Mouse (Mus musculus) heart, postnatal 25 days (tissue): ENCODE data around the gene Olfr111. TPM values are rescaled to one million over a fixed set of nuclear protein-coding genes. Genes with fewer than 3 reads are reported as not detected.
"Not testable (repeated sequence)": the region's sequence is repeated elsewhere in the genome, so short reads cannot be mapped to it uniquely, and the experiment has no call there.

ENCODE experiments used
- DNase-seq: peaks from one replicate; pipeline ENCODE4 v3.0.0; 2022; ENCODE audit warnings: low spot score
- intact Hi-C: fragments of 180-260 bp; cut with DNase I; formaldehyde crosslinking; loops from one replicate; pipeline ENCODE4 v1.15.1; 2025
- total RNA-seq, 2 experiments: library from RNA; stranded (reverse); gene quantifications; 2 replicates each; pipeline ENCODE4 v1.2.3; 2021

Olfr111 gene
- not detected for total RNA-seq

DNA sequence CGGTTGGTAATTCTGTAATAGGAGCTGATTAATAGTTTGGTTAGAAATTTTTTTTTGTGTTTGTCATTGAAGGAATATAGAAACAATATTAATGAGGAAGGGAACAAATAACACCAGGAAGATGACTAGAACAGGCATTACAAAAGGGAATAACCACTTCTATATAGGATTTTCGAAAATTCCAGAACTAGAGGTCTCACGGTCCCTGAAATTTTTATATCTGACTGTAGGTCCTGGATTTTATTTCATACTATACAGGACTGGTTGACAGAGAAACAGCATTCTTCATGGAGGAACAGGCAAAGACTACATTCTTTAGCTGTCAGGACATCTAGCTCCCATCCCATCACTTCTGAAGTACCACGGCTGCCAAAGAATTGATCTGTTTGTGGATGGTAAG, at the start of gene Olfr111:
Gene Olfr111 (plus strand): TSS at position 301 of the 400 bp plus-strand sequence.
- DNase-seq = no peak
- intact Hi-C loops = no loop called here

DNA sequence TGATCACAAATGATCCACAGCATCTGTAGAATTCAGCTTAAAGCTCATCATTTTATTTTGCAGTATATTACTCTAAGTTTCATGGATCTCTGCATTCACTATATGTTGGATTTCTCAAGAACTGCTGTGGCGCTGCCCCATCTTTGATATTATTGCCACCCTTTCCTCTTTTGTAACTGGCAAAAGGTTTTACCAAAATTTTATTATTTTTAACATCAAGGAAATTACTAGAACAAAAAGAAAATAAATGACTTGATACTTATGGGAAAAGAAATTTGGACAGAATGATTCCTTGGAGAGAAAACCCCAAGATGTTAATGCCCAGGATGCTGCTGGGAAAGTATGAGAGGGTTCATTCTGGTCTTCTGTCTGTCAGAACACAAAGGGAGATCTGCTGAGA, 49.2 kb upstream of the Olfr111 start, which contains the start of gene Olfr109:
Gene Olfr109 (plus strand): TSS at position 301 of the 400 bp plus-strand sequence.
- DNase-seq = no peak
- intact Hi-C loops = no loop called here

DNA sequence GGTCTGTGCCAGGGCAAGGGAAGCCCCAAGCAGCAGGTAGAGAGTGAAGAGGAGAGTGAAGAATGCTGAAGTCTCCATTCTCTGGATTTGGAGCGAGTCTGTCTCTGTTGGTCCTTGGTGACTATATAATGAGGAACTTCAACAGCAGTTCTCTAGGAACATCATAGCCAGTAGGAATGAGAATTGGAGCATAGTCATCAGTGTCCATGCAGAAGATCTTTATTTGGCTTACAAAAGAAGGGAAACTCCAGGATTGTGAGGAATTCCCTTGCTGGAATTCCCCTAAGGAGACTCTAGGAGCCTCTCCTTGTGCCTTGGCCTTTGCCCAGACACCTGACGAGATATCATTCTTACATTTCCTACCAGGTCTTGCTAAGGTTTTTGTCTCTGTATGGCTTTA, 24.4 kb upstream of the Olfr111 start, which contains the start of gene H2-M2:
Gene H2-M2 (minus strand): TSS at position 101 of the 400 bp plus-strand sequence.
- intact Hi-C loops = no loop called here

DNA sequence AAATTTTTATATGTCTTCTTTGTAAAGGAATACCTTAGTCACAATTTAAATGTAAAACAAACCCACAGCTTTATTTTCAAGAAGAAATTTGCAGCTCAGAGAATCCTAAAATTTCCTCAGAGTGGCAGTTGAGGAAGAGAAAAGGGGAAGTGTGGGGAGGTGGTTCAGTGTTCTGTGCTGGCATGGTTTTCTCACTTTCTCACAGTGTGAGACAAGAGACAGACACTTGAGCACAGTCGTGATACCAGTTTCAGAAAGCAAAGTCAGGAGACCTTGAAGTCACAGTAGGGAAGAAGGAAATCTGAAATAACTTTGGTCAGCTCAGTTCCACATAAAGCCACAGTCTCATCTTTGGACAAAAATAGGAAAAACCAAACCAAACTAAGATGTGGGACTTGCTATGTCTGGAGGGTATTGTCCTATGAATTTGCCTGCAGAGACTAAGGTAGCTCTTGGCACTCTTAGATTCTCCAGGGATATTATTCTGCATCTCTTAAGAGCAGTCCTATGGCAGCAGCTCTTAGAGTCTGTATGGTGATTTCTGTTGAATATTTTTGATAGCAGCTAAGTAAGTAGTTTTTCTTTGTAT, 15.8 kb upstream of the Olfr111 start, which contains the start of gene Olfr110:
Gene Olfr110 (plus strand): TSS at position 539 of the 589 bp plus-strand sequence.
- intact Hi-C loops = no loop called here
- DNase-seq = no peak

More for the DNA sequence above, 24.4 kb upstream of the Olfr111 start, which contains the start of gene H2-M2:
- no peak for DNase-seq

DNA sequence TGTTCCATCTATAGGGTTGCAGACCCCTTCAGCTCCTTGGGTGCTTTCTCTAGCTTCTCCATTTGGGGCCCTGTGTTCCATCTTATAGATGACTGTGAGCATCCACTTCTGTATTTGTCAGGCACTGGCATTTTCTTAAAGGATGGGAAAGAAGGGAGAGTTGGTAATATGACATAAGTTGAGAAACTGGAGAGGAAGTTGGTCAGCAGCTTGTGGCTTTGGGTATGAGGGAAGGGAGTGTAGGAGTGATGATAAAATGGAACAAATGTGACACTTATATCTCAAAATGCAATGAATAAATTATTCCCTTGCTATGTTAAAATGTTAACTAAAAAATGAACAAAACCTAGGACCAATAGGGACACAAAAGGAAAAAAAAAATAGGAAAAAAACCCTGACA, 16.8 kb downstream of the Olfr111 start:
- intact Hi-C loops, DNase-seq: not testable (repeated sequence)

DNA sequence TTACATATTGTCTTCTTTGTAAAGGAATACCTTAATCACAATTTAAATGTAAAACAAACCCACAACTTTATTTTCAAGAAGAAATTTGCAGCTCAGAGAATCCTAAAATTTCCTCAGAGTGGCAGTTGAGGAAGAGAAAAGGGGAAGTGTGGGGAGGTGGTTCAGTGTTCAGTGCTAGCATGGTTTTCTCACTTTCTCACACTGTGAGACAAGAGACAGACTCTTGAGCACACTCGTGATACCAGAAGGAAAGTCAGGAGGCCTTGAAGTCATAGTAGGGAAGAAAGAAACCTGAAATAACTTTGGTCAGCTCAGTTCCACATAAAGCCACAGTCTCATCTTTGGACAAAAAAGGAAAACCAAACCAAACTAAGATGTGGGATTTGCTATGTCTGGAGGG, 17.6 kb downstream of the Olfr111 start:
- intact Hi-C loops, DNase-seq: not testable (repeated sequence)

DNA sequence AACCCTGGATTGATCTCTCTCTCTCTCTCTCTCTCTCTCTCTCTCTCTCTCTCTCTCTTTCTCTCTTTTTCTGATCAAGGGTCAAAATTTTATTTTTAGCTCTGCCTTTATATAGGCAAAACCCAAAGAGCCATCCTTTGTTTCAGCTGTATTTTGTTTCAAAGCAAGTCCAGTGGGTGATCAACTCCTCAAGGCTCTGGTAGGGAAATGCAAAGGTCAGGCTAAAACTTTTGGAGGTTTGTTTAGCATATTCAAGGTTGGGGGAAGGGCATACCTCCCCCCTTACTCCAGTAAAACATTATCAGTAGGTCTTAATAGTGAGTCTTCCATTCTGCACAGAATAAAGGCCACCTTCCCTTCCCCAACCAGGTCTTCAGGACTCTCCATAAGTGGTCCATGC, 27.3 kb downstream of the Olfr111 start:
- intact Hi-C loops = no loop called here
- no peak for DNase-seq

DNA sequence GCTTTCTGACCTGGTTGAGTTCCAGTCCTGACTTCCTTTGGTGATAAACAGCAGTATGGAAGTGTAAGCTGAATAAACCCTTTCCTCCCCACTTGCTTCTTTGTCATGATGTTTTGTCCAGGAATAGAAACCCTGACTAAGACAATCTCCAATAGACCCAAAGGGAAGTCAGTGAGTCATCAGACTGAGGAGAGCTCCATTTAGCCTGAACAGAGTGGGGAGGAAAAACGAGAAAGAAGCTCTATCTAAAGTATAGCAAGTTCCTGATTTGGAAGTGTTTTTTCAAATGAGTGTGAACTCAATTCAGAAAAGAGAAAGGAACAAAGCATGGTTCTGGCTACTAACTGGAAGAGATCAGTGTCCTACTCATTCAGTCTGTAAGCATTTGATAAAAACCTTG, 30.6 kb downstream of the Olfr111 start:
- intact Hi-C loops, DNase-seq: not testable (repeated sequence)

DNA sequence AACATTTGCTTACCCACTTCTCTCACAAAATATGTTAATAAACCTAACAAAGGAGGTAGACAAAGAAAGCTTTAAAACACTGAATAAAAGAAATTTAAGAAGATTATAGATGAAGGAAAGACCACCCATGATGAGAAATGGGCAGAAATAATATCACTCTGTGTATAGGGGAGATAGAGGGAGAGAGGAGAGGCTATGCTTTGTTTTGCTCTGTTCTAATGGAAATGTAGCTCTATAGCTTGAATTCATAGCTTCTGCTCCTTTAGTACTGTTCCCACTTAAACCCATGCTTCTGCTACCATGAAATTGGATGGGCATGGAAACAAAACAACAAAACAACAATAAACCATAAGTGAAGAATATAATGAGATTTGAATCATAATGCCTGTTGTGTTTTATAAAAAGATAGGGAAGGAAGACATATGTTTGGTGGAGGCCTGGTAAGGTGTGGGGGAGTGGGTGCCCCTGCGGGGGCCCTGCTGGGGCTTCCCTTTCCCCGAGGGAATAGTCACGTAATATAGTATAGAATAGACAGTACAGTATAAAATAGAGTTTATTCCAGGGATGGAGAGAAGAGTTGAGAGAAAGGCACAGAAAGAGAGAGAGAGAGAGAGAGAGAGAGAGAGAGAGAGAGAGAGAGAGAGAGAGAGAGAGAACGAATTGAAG, 33.8 kb downstream of the Olfr111 start:
- no peak for DNase-seq
- intact Hi-C loops = no loop called here

DNA sequence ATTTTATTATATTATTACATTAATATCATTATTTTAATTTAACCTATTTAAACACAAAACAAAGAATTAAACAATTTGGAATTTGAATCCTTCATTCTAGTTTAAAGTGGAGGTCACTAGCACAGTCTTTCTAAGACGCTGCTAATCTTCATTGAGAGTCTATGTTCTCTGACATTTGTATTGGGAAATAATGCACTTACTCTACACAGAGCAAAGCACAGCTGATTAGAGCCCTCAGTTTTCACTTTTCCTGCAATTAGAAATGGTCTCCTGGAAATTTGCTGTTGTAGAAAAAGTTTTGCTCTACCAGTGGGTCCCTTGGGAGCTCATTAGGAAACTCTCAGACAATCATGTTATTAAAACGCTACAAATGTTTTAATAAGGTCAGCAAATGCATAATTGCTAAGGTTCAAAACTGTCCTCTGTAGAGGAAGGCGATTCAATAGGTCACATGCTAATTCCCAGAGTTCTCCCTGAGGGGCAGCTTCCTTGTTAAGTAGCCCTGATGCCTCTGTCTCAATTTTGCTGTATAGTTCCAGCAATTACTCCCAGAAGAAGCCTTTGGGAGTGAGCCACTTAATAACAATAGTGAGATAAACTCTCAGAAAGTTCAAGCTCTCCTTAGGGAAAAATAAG, 36.1 kb downstream of the Olfr111 start:
- no peak for DNase-seq
- intact Hi-C loops = no loop called here

DNA sequence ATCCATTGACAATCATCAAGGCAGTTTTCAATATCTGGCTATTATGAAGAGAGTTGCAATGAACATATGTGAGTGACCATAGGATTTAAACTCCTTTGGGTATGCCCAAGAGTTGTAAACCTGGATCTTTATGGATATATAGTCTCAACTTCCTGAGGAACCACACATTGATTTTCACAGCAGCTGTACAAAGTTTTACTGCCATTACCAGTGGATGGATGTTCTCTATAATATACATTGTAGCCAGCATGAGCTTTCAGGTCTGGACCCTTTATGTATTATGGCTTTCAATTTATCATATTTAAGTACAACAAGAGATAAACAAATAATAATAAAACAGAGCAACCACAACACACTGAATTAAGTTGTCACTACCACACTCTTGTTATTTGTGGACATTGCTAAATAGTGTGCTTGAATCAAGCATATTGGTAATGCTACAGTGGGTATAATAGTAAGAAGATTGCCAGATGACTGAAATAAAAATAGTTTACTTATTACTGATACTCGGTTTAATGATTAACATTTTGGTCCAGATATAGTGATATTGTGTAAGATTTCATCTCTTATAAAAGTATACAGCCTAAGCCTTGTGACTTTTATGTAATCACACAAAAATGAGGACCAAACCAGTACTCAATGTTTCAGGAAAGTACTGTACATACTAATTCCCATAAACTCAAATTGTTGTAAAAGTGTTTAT, 51.2 kb downstream of the Olfr111 start:
- intact Hi-C loops = loop anchor here (1.0 kb wide), 1 partner anchor 8 kb away; no protein-coding TSS in a partner anchor
- no peak for DNase-seq

DNA sequence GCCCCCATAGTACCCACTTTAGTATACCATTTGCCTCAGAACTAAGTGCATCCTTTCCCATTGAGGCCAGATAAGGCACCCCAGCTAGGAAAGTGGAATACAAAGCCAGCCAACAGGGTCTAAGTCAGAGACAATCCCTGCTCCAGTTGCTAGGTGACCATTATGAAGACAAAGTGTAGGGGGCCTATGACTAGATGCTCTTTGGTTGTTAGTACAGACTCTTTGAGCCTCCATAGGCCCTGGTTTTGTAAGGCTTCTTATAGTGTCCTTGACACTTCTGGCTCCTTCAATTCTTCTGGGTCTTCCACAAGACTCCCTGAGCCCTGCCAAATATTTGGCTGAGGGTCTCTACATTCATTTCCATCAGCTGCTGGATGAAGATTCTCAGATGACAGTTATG, 61.5 kb downstream of the Olfr111 start, which contains the start of gene Olfr112:
Gene Olfr112 (minus strand): TSS at position 101 of the 400 bp plus-strand sequence.
- intact Hi-C loops = no loop called here
- DNase-seq = no peak

DNA sequence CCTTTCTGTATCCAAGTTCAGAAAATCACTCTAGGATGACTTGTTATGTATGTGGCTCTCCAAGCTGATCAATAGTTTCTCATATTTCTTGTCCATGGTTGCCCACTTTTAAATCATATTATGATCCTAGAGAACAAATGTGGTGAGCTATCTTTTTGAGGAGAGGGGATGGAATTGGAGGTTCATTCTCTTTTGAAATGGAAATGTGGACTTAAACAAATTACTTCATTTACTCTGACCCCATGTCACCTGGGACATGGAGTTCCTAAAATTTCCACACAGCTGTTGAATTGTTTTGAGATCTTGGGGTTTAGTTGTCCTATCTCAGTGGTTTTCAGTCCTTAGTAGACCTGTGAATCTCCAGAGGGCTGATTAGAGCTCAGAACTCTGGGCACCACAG, 69.7 kb downstream of the Olfr111 start, which contains the start of gene Olfr113:
Gene Olfr113 (minus strand): TSS at position 101 of the 400 bp plus-strand sequence.
- intact Hi-C loops = no loop called here

More for the DNA sequence above, 69.7 kb downstream of the Olfr111 start, which contains the start of gene Olfr113:
- no peak for DNase-seq

Other genes starting within 250 kb of the Olfr111 start
- not detected for gene Olfr98, start 244.3 kb upstream of the Olfr111 start, total RNA-seq
- 1 to 10 TPM; 3.0 to 3.2 TPM for gene H2-M3, start 237.8 kb upstream of the Olfr111 start, total RNA-seq
- gene Olfr99, start 224.6 kb upstream of the Olfr111 start, total RNA-seq = not detected
- gene Olfr101, start 203.7 kb upstream of the Olfr111 start, total RNA-seq = not detected
- not detected for gene Olfr102, start 191.0 kb upstream of the Olfr111 start, total RNA-seq
- not detected for gene Olfr103, start 168.3 kb upstream of the Olfr111 start, total RNA-seq
- gene Olfr104-ps, start 148.4 kb upstream of the Olfr111 start, total RNA-seq = not detected
- gene Olfr105-ps, start 129.0 kb upstream of the Olfr111 start, total RNA-seq = not detected
- gene Olfr106-ps, start 117.6 kb upstream of the Olfr111 start, total RNA-seq = not detected
- not detected for gene Olfr107, start 108.8 kb upstream of the Olfr111 start, total RNA-seq
- not detected for gene Olfr108, start 62.5 kb upstream of the Olfr111 start, total RNA-seq
- not detected for gene Olfr109, start 49.1 kb upstream of the Olfr111 start, total RNA-seq
- gene H2-M2, start 24.5 kb upstream of the Olfr111 start, total RNA-seq = not detected
- not detected for gene Olfr110, start 15.6 kb upstream of the Olfr111 start, total RNA-seq
- not detected for gene Olfr112, start 61.4 kb downstream of the Olfr111 start, total RNA-seq
- gene Olfr113, start 69.6 kb downstream of the Olfr111 start, total RNA-seq = not detected
- gene Olfr114, start 84.7 kb downstream of the Olfr111 start, total RNA-seq = not detected
- not detected for gene Olfr115, start 119.1 kb downstream of the Olfr111 start, total RNA-seq
- not detected for gene Olfr116, start 119.2 kb downstream of the Olfr111 start, total RNA-seq
- not detected for gene Olfr117, start 155.8 kb downstream of the Olfr111 start, total RNA-seq
- not detected for gene Olfr118, start 159.0 kb downstream of the Olfr111 start, total RNA-seq
- gene Olfr119, start 188.5 kb downstream of the Olfr111 start, total RNA-seq = not detected
- not detected for gene Olfr120, start 213.8 kb downstream of the Olfr111 start, total RNA-seq
- not detected for gene Olfr121, start 240.8 kb downstream of the Olfr111 start, total RNA-seq